Mouse (Mus musculus) stomach, embryonic 14.5 days (tissue): Measurements from ENCODE around the gene Gm8369. TPM values are rescaled to one million over a fixed set of nuclear protein-coding genes. Genes with fewer than 3 reads are reported as not detected.
"Not testable (repeated sequence)": the region's sequence is repeated elsewhere in the genome, so short reads cannot be mapped to it uniquely, and the experiment has no call there.

Experiments used
- ATAC-seq: fragments of 200-750 bp; cut with Nextera tagmentation; 2 replicates; pipeline ENCODE4 v1.8.0; 2017; ENCODE audit warnings: low read depth, moderate TSS enrichment; ENCODE audit not compliant: insufficient number of reproducible peaks, insufficient read depth, low FRiP score
- H3K27ac ChIP-seq: fragments of 300-500 bp; sonication (generic); 2 replicates; pipeline ENCODE4 v1.5.1; 2014; ENCODE audit warnings: mild to moderate bottlenecking, low read length, moderate library complexity, mixed read lengths
- H3K27me3 ChIP-seq: fragments of 300-500 bp; sonication (generic); 2 replicates; pipeline ENCODE4 v1.6.1; 2014; ENCODE audit warnings: low read length, control low read depth, mixed read lengths; ENCODE audit not compliant: control insufficient read depth, insufficient read depth
- H3K36me3 ChIP-seq: fragments of 300-500 bp; sonication (generic); 2 replicates; pipeline ENCODE4 v1.6.1; 2014; ENCODE audit warnings: mild to moderate bottlenecking, control low read depth, low read length, moderate library complexity, mixed read lengths; ENCODE audit not compliant: control insufficient read depth, insufficient read depth
- H3K4me1 ChIP-seq: fragments of 300-500 bp; sonication (generic); 2 replicates; pipeline ENCODE4 v1.6.1; 2014; ENCODE audit warnings: low read length, control low read depth, mixed read lengths; ENCODE audit not compliant: control insufficient read depth, insufficient read depth
- H3K4me2 ChIP-seq: fragments of 300-500 bp; sonication (generic); replicated peaks from 2 replicates; pipeline ENCODE4 v1.6.1; 2014; ENCODE audit warnings: low read depth, low read length, control low read depth
- H3K4me3 ChIP-seq: fragments of 300-500 bp; sonication (generic); 2 replicates; pipeline ENCODE4 v1.5.1; 2014; ENCODE audit warnings: low read depth, low read length, control low read depth
- H3K9ac ChIP-seq: fragments of 300-500 bp; sonication (generic); replicated peaks from 2 replicates; pipeline ENCODE4 v1.6.1; 2014; ENCODE audit warnings: low read depth, mild to moderate bottlenecking, control low read depth, low read length, moderate library complexity, mixed read lengths
- H3K9me3 ChIP-seq: fragments of 300-500 bp; sonication (generic); 2 replicates; pipeline ENCODE4 v1.6.1; 2016; ENCODE audit warnings: low read depth, low read length, control low read depth; ENCODE audit not compliant: control insufficient read depth
- WGBS: fragments of 180-500 bp; shearing (Covaris S2); extraction: QIAGEN DNeasy Blood & Tissue Kit; methylation state at CpG from one replicate; pipeline ENCODE4 v1.1.7; 2014; 5-methylcytosine and 5-hydroxymethylcytosine counted together
- polyA plus RNA-seq: library from polyadenylated mRNA; unstranded; fragments of >200 nt; fragmentation: Nextera tagmentation; extraction: Ambion mirVana; gene quantifications from 2 replicates; pipeline ENCODE4 v1.2.1, GENCODE M21; 2014

Gene Gm8369
- polyA plus RNA-seq, 1 experiment from 2014 or later = not detected

DNA sequence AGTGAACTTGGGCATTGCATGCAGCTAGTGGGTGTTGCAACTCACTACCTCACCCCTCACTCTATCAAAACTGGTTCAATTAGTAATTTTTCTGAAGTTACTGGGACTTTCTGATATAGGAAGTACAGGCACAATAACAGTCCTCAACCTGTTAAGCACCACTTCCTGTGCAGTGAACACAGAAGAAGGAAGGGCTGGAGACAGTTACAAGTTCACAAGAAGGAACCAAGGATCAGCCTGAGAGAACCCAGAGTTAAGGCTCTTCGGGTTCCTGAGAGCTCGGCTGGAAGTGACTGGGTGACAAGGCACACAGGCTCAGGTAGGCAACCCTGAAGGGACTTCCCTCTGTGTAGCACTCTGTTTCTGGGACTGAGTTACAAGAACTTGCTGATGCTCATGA, 32.6 kb downstream of the Gm8369 start:
- not testable (repeated sequence) for H3K4me2 ChIP-seq, H3K27ac ChIP-seq, H3K4me1 ChIP-seq, H3K9me3 ChIP-seq, H3K36me3 ChIP-seq, H3K4me3 ChIP-seq, H3K27me3 ChIP-seq, H3K9ac ChIP-seq, ATAC-seq
- 76% methylated on average over 2 of the region's 2 CpGs for WGBS

- Histone ChIP-seq H3K9ac (no peak overlapping the region), H3K27me3 (no peaks in the 10 kb centered on the region), H3K4me3 (no peak overlapping the region), H3K36me3 (no peaks in the 10 kb centered on the region), H3K4me2 (no peak overlapping the region), H3K4me1 (no peaks in the 10 kb centered on the region), H3K9me3 (no peaks in the 10 kb centered on the region), H3K27ac (no peak overlapping the region)
- 86% methylated on average over 3 of the region's 3 CpGs for WGBS
- no peak for ATAC-seq
Measured at GRCm38 (mm10) chr19:11520146-11520545, 34.4 kb downstream of the Gm8369 start.

DNA sequence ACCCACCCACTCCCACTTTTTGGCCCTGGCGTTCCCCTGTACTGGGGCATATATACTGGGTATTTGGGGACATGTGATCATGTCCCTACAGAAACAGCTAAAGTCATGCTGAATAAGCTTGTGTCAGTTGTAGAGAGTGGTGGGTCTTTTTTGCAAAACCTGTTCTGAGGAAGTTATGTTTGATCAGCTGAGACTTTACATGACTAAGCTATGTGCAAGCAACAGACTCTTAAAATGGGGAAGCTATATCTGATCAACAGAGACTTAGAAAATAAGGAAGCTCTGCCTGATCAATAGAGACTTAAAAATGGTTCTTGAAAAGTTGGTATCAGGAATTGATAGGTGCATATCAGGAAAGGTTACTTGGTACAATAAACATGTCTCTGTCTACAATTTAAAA, 47.7 kb downstream of the Gm8369 start:
- 73% methylated on average over 1 of the region's 1 CpGs for WGBS
- no peak for ATAC-seq
- Histone ChIP-seq H3K9me3 (no peaks in the 10 kb centered on the region), H3K27ac (no peak overlapping the region), H3K27me3 (no peaks in the 10 kb centered on the region), H3K9ac (no peak overlapping the region), H3K4me3 (no peak overlapping the region), H3K36me3 (no peaks in the 10 kb centered on the region), H3K4me2 (no peak overlapping the region), H3K4me1 (no peaks in the 10 kb centered on the region)

- H3K4me3 ChIP-seq = no peak overlapping the region
- H3K36me3 ChIP-seq = no peaks in the 10 kb centered on the region
- no peaks in the 10 kb centered on the region for H3K9me3 ChIP-seq
- H3K4me2 ChIP-seq = no peak overlapping the region
- WGBS = 30% methylated on average over 2 of the region's 2 CpGs
- ATAC-seq = no peak
- no peak overlapping the region for H3K9ac ChIP-seq
- H3K27ac ChIP-seq = no peak overlapping the region
- H3K27me3 ChIP-seq = no peaks in the 10 kb centered on the region
- no peaks in the 10 kb centered on the region for H3K4me1 ChIP-seq
Measured at GRCm38 (mm10) chr19:11533888-11534445, 48.2 kb downstream of the Gm8369 start.

- Histone ChIP-seq H3K36me3 (no peaks in the 10 kb centered on the region), H3K4me1 (no peaks in the 10 kb centered on the region), H3K4me2 (no peak within 1 kb of the TSS), H3K9ac (no peak within 1 kb of the TSS), H3K9me3 (no peaks in the 10 kb centered on the region), H3K27me3 (no peaks in the 10 kb centered on the region), H3K27ac (no peak within 1 kb of the TSS), H3K4me3 (no peak within 1 kb of the TSS)
- WGBS = 7% methylated on average over 7 of the region's 7 CpGs
- 0 out of 2 replicates have a peak, but pooled peaks have one; percentile 23 for ATAC-seq
Measured at GRCm38 (mm10) chr19:11536593-11536992, 50.9 kb downstream of the Gm8369 start, which contains the start of gene Ms4a4d. Gene Ms4a4d (plus strand): TSS chr19:11536801.

- Histone ChIP-seq H3K4me1 (no peaks in the 10 kb centered on the region), H3K36me3 (no peaks in the 10 kb centered on the region), H3K4me2 (no peak overlapping the region), H3K4me3 (no peak overlapping the region), H3K27ac (no peak overlapping the region), H3K9ac (no peak overlapping the region), H3K9me3 (no peaks in the 10 kb centered on the region), H3K27me3 (no peaks in the 10 kb centered on the region)
- no peak for ATAC-seq
- 27% methylated on average over 2 of the region's 2 CpGs for WGBS
Measured at GRCm38 (mm10) chr19:11537336-11537735, 51.6 kb downstream of the Gm8369 start.

DNA sequence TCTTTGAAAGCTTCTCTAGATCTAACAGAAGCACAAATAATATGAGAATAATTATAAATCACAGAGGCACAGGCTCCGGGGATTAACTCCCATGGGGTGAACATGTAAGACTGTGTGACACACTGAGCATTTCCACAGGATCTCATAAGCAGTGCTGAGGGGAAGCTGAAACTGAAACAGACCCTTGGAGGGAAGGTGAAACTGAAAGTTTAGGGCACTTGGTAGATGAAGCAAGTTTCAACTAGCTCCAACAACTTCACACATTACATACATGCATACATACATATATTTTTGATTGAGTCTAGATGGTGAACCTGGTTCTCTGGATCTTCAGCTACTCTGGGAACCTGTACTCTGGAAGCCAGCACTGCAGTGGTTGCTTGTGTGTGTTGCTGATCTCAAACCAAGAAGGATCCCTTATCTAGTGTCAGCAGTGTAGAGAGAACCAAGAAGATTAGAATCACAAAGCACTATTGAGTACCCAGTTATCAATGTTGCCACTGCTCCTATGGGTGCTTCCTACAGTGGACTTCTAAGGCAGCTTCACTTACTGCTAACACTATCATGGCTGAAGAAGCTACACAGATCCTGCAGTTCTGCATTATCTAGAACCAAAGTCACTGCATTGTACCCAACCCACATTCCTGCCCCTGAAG, 54.6 kb downstream of the Gm8369 start:
- H3K27ac ChIP-seq, H3K36me3 ChIP-seq, H3K27me3 ChIP-seq, ATAC-seq, H3K4me1 ChIP-seq, H3K4me3 ChIP-seq, H3K9me3 ChIP-seq, H3K9ac ChIP-seq, H3K4me2 ChIP-seq: not testable (repeated sequence)
- 78% methylated on average over 1 of the region's 1 CpGs for WGBS

DNA sequence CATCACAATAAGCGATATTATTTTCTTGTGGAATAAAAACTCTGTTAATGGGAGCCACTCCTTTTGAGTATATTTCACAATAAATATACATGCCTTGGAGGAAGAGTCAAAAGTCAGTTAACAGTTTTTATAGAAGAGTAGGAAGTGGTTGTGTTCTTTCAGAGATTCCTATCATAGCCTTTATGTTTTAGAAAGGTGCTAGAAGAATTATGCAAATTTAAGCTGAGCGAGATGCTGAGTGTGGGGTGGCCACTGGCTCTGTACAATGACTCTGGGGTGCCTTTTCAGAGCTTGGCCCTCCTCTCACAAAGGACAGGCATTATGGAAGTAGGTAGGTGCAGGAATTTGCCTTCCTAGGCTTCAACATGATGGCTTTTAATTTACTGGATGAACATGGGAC, 58.6 kb downstream of the Gm8369 start:
- H3K4me3 ChIP-seq, H3K27me3 ChIP-seq, H3K9me3 ChIP-seq, H3K36me3 ChIP-seq, H3K4me1 ChIP-seq, H3K27ac ChIP-seq, H3K9ac ChIP-seq, H3K4me2 ChIP-seq, ATAC-seq: not testable (repeated sequence)
- 72% methylated on average over 2 of the region's 2 CpGs for WGBS

GRCm38 (mm10) chr19:11547911-11548310, 62.2 kb downstream of the Gm8369 start:
- Histone ChIP-seq H3K4me1 (no peaks in the 10 kb centered on the region), H3K27me3 (no peaks in the 10 kb centered on the region), H3K9me3 (no peaks in the 10 kb centered on the region), H3K4me3 (no peak overlapping the region), H3K27ac (no peak overlapping the region), H3K9ac (no peak overlapping the region), H3K36me3 (no peaks in the 10 kb centered on the region), H3K4me2 (no peak overlapping the region)
- ATAC-seq = no peak
